Mouse (Mus musculus) gastrocnemius, postnatal 14 days (tissue): Measurements from ENCODE around the gene Gcnt1. TPM values are rescaled to one million over a fixed set of nuclear protein-coding genes. Genes with fewer than 3 reads are reported as not detected.

Experiments used
- DNase-seq: peaks from one replicate; pipeline ENCODE4 v3.0.0; 2021; ENCODE audit warnings: mixed read lengths
- intact Hi-C: fragments of 180-260 bp; cut with DNase I; formaldehyde crosslinking; loops from one replicate; pipeline ENCODE4 v1.15.1; 2025; ENCODE audit warnings: low total_unique reads
- total RNA-seq, 2 experiments: library from RNA; stranded (reverse); gene quantifications; 2 replicates each; pipeline ENCODE4 v1.2.3; 2021

The Gcnt1 gene
- total RNA-seq, 2 experiments from 2014 or later: 1.3 to 1.5 TPM

DNA sequence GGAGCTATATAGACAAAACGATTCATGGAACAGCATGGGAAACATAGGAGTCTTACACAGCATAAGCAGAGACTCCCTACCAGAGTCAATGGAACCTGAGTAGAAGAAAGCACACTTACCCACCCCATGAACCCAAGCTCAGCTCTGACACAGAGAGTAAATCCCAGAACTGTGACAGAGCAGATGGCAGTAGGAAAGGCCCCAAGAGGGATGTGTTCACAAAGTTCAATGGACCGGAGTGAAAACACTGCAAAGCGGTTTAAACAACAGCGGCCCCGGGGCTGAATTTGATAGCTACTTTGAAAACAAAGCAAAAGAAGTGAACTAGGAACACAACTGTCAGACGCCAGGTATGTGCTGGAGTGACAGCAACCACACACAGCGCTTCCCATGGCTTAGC, 36.0 kb downstream of the Gcnt1 start:
- intact Hi-C loops: no loop called here
- DNase-seq: no peak

DNA sequence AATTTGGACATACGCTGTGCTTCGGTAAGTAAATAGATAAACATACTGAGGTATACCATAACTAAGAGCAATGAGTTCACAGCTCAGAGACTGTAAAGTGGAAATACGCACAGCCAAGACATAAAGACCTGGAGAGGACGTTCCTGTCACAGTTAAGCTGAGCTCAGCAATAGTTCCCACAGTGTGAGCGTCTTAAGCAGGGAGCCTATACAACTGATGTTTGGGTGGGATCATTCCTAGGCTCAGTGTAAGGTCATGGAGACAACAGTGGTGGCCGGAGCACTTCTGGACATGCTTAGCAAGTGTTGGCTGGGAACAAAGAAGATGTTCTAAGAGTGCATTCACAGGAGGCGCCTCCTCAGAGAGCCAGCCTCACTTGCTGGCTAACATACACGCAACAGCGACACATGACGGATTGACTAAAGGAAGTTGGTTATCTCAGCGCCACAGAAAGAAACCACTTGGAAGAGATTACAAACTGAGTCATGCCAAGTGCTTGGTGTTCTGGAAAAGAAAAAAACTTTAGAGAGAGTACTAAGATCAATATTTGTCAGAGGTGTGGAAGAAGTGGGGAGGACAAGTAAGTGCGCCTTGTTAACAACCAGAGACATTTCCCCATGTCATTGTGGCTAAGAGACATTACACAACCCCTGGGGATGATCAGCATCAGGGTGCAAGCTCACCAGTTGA, 37.9 kb downstream of the Gcnt1 start:
- intact Hi-C loops: no loop called here
- no peak for DNase-seq

DNA sequence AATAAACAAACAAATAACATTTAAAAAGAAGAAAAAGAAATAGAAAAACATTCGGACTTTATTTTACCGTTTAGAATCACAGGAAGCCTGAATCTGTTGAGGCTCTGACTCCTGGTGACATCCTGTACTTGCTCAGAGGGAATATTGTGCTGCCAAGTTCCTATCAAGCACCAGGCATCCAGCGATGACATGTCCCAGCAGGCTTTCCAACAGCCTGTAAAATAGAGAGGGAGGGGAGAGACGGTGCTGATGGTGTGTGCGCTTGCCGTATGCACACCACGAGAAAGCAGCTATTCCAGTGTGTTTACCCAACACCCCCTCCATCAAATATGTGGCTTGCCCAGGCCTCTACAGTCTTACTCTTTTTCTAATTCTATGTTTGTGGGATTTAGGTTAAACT, 39.6 kb downstream of the Gcnt1 start:
- intact Hi-C loops: no loop called here
- DNase-seq: no peak

DNA sequence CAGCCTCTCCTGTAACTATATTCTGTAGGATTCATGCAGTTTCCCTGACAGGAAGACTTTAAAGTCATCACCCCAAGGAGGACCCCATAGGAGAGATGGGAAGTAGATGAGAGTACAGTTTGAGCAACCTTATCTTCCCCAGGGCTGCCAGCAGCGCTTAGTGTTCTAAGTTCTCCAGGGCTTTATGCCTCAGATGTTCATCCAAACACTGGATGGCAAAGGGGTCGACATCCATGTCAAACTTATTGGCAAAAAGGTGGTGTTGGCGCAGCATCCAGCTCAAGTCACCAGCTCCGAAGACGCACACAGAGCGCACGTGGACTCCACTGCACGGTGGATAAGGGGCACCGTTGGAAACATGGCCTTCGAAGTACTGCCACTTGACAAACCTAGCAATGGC, 43.7 kb downstream of the Gcnt1 start:
- intact Hi-C loops: no loop called here
- DNase-seq: no peak

DNA sequence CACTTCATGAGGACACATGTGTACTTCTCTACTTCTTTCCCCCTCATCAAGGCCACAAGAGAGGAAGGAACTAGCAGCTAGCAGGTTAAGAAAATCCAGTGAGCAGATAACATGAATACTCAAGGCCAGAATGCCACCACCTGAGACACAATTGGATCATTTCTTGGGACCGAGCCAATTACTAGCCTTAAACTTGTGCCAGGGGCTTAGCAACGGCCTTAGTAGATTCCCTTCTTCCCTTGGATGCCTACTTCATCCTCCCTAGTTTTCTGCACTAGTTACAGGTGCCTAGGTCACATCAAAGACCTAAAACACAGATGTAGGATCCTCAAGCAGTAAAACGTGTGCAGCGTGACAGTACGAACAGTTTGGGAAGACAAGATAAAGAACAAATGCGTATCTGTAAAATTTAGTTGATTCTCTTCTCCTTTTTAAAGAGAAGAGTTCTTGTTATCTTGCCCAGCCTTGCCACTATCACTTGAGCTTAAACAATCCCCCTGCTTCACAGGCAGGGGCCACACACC, 44.7 kb downstream of the Gcnt1 start:
- no peak for DNase-seq
- intact Hi-C loops: no loop called here

DNA sequence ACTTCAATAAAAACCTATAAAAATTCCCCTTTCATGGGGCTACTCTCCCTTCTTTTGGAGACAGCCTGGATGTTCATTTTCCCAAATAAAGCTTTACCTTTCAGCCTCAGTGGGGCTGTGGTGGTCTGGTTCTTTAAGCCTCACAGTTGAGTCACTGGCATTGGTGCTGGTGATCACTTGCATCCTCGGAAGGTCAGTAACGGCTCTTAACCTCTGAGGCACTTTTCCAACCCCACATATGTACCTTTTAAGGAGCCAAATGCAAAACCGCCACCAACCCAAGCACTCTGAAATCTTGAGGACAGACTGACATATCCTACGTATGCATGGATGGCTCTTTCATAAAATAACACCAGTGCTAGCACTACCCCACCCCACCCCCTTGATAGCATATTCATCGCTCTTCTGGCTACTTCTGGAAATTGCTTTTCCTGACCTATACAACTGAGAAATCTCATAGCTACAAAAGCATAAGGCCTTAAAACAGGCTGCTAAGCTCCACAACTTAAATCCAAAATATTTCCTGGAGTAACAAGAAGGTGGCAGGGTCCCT, 48.9 kb downstream of the Gcnt1 start:
- intact Hi-C loops: no loop called here

DNA sequence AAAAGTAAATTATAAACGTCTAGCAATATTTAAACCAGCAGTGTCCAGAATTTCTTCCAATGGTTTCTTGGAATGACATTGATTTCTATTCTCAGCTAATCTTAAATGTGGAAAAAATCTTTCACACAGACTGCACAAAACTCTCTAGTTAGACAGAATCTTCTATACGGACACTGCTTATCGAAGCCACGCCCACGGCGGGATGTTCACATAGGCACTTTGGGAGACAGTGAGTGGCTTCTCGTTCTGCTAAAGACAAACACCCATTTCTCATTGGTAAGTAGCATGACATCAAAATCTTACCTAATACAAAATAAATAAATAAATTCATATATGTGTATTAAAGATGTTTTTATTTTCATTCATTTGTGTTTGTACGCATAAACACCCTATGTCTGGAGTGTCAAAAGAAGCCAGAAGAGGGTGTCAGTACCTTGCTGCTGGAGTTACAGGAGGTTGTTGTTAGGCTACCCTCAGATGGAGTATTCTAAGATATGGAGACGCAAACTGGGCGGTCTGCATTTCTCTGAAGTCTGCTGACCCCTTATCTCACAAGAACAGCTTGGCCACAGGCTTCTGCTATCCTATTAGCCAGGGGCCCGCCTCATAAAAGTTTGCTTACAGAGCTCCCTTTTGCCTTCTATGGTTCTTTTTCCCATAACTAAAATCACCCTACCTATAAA, 49.5 kb downstream of the Gcnt1 start:
- DNase-seq: no peak
- intact Hi-C loops: no loop called here

More for the DNA sequence above, 48.9 kb downstream of the Gcnt1 start:
- no peak for DNase-seq

DNA sequence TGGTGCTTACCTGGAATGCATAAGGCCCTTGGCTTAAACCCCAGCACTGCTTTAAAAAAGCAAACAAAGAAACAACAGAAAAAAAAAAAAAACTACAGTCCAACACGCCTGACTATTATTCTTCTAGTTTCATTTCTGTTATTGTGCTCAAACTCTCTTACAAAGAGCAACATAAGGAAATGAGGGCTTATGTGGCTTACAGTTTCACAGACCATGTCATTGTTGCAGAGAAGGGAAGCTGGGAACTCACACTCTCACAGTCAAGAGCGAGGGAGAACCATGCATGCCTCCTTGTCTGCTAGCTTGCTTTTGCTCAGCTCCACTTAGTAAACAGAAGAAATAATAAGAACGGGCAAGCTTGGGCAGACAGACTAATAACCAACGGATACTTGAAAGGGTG, 52.9 kb downstream of the Gcnt1 start:
- intact Hi-C loops: no loop called here
- no peak for DNase-seq

DNA sequence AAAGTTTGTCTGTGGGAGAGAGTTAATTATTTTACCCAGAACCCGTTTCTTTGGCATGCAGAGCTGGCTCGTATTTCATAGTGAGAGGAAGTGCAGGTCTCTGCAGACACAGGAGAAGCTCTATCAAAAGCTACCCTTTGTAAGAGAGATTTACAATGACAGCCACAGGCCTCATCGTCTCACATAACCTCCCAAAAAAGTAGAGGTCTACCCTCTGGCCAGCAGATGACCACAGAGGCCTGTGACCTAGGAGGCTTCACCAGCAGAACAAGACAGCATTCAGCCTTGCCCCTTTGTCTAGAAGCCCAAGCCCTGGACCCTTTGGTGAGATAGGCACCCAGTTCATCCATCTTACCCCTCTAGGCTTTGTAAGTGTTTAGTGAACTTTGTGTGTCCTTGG, 53.9 kb downstream of the Gcnt1 start:
- DNase-seq: no peak
- intact Hi-C loops: no loop called here

DNA sequence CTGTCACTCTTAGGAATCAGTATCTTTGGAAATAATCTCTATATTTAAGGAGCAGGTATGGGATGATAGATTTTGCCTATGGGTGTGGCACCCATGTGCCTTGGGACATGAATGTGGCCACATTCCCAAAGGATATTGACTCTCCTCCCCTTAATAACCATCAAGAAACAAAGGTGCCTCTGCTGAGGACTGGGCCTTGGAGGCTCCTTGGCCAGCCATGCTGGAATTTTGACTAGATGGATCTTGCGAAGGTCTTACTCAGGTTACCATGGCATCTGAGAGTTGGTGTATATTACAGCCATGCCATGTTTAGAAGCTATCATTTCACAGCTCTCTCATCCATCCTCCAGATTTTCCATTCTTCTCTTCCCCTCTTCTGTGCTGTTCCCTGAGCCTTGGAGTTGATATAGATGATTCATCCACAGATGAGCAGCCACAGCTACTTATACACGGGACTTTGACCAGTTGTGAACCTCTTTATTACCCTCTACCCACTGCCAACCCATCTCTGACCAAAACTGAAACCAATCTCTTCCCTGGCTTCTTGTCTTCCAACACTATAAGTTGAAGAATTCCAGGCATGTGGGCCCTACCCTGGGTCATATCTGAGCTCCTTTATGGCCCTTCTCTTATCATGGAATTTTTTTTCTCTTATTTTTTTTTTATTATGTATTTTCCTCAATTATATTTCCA, 56.2 kb downstream of the Gcnt1 start:
- intact Hi-C loops: no loop called here
- no peak for DNase-seq

DNA sequence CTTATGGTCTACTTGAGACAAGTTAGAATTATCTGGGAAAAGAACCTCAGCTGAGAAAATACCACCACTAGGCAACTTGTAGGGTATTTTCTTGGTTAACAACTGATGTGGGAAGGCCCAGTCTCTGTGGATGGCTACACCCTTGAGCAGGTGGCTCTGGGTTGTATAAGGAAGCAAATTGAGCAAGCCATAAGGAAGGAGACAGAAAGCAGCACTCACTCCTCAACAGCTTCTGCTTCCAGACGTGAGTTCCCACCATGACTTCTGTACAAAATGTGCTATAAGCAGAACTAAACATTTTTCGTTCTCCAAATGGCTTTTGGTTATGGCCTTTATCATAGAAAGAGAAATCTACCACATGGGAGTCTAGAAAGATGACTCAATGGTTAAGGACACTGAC, 58.2 kb downstream of the Gcnt1 start:
- intact Hi-C loops: no loop called here
- no peak for DNase-seq

DNA sequence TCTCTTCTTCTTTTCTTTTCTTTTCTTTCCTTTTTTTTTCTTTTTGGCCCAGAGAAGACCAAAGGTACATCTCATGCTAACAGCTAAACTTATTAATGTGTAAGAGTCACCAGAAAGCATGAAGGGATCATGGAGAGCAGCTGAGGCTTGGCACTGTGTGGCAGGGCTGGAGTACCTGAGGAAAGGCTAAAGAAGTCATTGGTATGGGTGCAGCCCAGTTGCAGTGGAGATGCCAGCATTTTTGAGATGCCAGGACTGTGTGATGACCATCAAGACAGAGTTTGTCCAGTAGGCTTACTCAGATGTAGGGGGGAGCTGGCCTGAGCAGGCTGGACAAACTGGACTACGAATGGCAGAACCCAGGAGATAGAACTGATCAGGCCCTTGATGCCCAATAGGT, 58.9 kb downstream of the Gcnt1 start:
- DNase-seq: no peak
- intact Hi-C loops: no loop called here

DNA sequence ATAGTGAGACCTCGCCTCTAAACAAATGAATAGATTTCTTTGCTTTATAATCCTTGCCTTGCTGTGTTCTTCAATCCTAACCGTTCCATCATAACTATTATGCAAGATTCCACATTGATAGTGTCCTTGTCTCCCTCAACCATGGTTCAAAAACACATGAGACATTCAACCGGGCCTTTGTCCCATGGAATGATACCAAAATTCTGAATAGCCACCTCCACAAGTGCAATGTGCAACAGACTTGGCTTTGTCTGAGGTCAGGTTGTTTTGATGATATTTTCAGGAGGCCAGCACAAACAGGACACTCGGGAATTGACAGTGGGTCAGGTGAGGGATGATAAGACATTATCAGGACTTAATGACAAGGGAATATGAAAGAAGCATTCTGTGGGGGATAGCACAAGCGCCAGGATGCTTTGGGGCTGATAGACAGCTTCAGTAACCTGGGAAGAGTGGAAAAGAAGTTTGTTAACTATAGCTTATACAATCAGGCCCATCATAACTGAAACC, 59.9 kb downstream of the Gcnt1 start:
- intact Hi-C loops: no loop called here
- DNase-seq: no peak

DNA sequence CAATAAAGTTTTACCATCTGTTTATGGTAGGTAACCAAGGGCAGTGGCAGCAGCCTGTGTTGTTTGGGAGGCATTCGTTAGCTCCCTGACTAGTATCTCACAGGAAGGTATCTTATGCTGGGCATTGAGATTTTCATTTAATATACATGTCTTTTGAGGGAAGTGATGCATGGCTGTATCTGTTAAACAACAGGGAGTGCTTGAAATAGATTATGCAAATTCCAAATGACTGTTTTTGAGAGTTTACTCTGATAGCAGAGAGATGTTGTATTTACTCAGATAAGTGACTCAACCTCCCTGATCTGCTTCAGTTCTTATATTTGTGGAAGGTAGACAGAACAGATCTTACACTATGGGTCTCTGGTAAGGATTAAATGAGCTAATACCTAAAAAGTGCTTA, 61.1 kb downstream of the Gcnt1 start:
- DNase-seq: no peak
- intact Hi-C loops: no loop called here

DNA sequence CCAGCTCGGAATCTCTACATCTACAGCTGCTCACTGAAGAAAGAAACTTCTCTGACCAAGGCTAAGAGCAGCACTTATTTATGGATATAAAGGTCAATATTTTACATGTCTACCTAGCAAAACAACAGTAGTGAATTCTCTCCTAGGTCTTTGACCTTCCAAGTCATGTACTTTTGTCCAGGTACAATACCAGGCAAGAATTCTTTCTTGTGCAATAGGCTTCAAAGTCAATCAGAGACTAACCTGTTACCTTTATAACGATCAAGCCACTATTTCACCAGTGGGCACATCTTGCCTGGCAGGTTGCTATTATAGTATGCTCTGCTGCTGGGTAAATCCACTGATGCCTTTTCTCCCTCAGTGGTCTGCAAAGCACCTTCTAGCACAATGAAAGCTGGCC, 61.6 kb downstream of the Gcnt1 start:
- intact Hi-C loops: no loop called here
- DNase-seq: no peak

DNA sequence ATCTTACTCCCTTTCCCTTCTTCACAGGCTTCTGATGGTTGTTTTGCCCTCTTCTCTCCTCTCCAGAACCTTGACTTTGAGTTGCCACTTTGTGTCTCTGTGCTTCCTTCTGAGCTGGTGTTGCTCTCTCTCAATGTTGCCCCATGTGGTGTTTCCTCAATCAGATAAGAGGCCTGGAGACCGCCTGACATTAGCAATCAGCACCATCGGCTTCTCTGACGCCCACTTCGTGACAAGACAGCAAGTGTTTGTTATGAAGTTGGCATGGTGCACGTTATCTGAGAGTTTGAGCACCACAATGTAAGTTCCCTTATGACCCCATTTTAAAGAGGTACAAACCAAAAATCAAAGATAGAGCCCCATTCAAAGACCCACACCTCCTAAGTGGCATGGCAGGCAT, 76.6 kb downstream of the Gcnt1 start:
- no peak for DNase-seq
- intact Hi-C loops: no loop called here

DNA sequence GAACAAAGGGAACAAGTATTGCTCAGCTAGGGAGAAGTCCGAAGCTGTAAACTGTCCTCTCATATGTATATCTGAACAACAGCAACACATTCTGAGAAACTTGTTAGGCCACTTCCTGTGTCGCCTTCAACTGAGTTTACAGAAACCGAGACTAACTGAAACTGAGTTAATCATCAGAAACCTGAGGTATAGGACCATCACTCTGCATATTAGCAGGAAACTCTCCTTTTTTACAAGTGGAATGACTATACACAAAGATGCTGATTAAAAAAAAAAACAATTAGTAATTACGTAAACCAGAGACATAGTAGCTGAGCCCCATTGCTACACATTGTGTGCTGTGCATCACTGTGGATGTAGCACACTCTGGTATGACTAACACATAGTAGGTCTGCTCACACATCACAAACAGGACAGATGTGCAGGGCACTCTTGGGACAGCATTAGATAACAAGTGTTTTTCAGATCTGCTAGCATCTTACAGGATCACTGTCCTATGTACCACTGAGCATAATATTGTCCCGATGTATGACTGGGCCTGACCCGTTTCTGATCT, 77.4 kb downstream of the Gcnt1 start:
- intact Hi-C loops: no loop called here
- DNase-seq: no peak

DNA sequence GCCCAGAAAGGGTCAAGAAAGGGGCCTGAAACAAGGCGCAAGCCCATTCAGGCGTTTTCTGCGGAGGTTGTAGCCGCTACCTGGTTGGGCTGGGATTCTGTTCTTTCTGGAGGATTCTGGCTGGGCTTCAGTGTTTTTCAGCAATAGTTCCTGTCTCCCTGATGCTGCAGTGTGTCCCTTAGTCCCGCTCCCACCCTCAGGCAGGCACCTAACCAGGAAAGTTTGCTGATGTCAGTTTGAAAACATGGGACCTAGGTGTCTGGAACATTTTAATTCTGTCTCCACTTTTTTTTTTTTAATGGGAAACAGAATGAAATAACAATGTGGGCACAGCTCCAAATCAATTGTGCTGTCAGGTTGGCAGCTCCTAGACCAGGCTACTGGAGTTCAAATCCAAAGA, 78.5 kb downstream of the Gcnt1 start:
- DNase-seq: no peak
- intact Hi-C loops: no loop called here

DNA sequence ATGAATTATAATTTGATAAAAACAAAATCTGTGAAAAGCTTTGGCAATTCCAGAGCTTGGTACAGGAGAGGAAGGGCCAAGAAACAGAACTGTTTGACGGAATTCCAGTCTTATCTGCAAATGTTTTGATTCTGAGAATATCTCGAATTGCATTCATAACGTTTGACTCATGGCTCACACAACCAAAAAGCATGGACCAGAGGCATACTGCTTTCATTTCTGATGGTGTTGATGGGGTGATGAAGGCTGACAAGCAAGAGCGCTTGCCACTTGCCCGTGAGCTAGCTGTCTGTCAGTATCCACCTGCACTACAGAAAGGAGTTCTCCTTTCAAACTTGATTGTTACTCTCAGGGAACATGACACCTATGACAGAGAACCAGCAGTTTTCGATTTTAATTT, 83.1 kb downstream of the Gcnt1 start:
- intact Hi-C loops: no loop called here
- no peak for DNase-seq

DNA sequence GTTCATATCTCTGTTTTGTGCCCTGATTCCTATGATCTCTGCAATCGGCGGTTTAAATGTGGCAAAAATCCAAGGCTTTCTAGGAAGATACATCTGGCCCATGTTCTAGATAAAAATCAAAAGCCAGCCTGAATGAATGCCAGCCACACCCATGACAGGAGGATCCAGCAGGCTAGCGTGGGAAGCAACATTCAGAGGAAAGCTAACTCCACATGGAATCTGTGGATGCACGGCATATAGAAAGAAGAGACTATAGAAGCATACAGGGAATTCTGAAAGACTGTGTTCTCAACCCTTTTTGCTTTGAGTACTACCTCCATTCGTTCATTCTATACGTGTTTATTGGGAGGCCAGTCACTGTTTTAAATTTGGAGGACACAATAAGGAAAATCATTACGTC, 86.6 kb downstream of the Gcnt1 start:
- no peak for DNase-seq
- intact Hi-C loops: no loop called here
